Mouse (Mus musculus) heart, postnatal 0 days (tissue): Measurements from ENCODE around the gene Cdk19.

ENCODE experiments used
- CTCF ChIP-seq: IDR thresholded peaks from 2 replicates; pipeline ENCODE4 v1.5.1; 2016; ENCODE audit warnings: antibody characterized with exemption, control low read depth, low read depth
- EP300 ChIP-seq: IDR thresholded peaks from 2 replicates; pipeline ENCODE4 v1.6.1; 2016; ENCODE audit warnings: antibody characterized with exemption, low read depth

GRCm38 (mm10) chr10:40420703-40421102 lies 81.3 kb downstream of the Cdk19 start:
- no peak for TF ChIP-seq CTCF
- TF ChIP-seq EP300: no peak
